Mouse (Mus musculus) hematopoietic stem cell, adult 5-6 weeks (primary cell): ENCODE results near the gene Rgs16. TPM values are rescaled to one million over a fixed set of nuclear protein-coding genes. Genes with fewer than 3 reads are reported as not detected.

Experiments used
- ATAC-seq, 2 experiments: fragments of 125-278 bp in 1 of 2; replicated peaks in 1 of 2; 2 replicates each; pipeline ENCODE4 v1.8.0; 2016 to 2017; ENCODE audit warnings: inconsistent platforms in 2 of 2, mild to moderate bottlenecking in 2 of 2, moderate number of reproducible peaks in 2 of 2, low read depth in 1 of 2, moderate TSS enrichment in 1 of 2; ENCODE audit not compliant: low FRiP score in 2 of 2, poor library complexity in 2 of 2, severe bottlenecking in 2 of 2, insufficient read depth in 1 of 2, low TSS enrichment in 1 of 2
- total RNA-seq: library from RNA; stranded (forward); fragments of 172-1452, 232-1000 nt; gene quantifications from 2 replicates; pipeline ENCODE4 v1.2.3, GENCODE M21; 2017

The Rgs16 gene
- total RNA-seq, 1 experiment from 2014 or later = 0.45 TPM

- peak in 1 of 2 experiments; percentile 51; a peak in 3 of 4 replicates for ATAC-seq
Observed at GRCm38 (mm10) chr1:153709451-153709850, 30.7 kb upstream of the Rgs16 start.

DNA sequence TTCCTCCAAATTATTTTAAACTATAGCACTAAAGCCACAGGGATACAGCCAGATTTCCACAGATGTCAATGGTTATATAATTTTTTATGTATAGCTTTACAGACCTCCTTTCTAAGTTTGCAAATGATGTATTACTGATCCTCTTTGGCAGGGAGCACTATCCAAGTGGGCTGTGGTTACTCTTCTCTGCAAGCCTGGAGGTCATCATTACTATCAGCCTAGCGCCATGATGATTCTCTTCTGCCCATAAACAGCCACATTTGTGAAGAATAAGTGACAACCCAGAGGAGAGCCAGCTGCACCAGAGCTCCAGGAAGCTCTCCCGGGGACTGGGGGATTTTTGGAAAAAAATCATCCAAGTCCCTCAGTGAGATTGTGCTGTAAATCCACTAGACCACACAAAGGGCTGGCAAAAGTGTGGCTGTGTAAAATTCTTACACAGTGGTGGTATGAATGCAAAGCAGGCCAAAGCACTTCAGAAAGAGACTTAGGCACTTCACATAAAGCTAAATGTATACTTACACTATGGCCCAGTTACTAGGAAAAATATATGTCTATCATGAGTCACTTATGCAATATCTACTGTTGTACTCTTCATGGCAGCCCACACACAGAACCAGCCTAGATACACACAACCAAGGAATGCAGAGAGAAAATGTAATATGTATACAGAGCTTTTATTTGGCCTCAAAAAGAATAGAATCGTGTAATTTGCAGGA, 28.4 kb upstream of the Rgs16 start:
- no peak for ATAC-seq

DNA sequence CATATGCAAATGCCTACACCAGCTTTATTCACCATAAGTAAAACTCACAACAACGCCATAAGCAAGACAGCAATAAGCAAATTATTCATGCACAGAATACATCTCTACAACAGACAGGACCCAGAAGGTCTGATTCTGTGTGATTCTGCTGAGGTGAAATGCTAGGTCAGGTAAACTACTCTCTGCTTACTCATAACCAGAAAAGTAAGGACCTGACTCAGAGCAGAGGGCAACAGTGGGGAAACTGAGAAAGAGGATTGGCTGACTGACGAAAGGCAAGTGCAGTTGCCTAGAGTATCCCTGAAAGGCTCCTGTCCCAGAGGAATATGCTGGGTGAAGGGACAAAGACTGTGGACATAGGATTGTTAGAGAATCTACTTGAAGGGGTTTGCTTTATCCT, 27.5 kb upstream of the Rgs16 start:
- no peak for ATAC-seq

DNA sequence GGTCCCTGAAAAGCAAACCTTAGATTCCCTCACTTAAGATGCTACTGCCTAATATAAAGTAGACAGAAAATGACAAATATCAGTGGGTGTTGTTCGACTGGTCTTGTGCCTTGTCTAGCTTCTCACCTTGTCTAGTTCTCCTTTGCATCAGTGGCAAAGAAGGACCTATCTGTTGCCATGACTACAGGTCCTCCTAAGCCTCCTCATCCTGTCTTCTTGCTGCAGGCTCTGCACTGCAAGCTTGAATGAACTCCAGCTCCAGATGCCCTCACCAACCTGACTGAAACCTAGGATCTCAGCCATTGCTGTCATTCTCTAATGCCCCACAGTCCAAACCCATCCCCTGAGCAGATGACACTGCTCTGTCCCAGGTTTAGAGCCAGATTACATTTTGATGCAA, 22.2 kb upstream of the Rgs16 start:
- no peak for ATAC-seq

DNA sequence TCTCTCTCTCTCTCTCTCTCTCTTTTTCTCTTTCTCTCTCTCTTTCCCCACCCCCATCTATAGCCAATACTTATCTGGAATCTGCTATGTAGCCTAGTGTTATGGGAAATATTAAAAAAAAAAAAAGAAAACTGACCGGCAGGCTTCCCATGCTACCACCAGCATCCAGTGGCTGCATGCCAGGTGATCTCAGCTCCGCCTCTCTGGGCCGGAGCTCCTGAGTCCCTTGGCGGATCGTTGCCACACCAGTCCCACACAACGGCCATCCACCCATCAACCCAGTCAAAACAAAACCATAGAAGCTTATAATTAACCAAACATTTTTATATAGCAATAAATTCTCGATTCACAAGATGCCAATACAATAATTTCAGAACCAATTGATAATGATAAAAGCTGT, 19.2 kb upstream of the Rgs16 start:
- ATAC-seq = no peak

- no peak for ATAC-seq
Observed at GRCm38 (mm10) chr1:153721565-153722310, 18.4 kb upstream of the Rgs16 start.

GRCm38 (mm10) chr1:153723426-153723825, 16.7 kb upstream of the Rgs16 start:
- ATAC-seq = no peak

DNA sequence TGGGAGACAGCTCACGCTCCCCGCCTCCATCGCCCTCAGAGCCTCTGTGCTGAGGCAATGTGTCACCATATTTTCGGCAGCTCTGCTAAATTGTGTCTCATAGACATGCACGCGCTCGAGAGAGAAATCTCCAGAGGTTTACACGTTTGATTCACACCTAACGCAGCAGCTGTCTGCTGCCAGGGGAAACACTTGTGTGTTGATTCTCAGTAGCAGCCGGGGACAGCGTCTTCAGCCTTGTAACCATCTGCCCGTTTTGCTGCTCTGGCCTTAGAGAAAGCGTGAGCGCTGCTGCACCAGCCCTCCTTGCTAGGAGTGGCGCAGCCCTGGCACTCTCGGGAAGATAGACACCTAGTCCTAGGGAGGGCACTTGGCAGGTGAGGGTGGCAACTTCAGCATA, 13.5 kb upstream of the Rgs16 start:
- ATAC-seq = no peak

DNA sequence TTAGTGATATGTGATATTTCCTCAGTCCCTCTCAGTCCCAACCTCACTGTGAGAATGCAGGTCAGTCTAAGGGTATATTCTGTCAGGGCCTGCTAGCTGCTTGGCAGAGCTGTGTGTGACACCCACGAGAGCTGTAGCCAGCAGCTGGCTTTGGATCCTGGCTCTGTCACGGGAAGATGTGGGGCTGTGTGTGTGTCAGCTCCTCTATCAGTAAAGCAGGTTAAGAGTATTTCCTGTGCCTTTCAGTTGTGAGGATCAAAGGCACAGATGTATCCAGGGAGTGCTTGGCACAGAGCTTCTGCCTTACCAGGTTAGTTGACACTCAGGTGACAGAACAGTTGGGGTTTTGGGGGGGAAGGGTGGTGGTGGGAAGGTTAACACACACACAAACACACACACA, 10.3 kb upstream of the Rgs16 start:
- no peak for ATAC-seq

GRCm38 (mm10) chr1:153730671-153731070, 9.5 kb upstream of the Rgs16 start:
- no peak for ATAC-seq

DNA sequence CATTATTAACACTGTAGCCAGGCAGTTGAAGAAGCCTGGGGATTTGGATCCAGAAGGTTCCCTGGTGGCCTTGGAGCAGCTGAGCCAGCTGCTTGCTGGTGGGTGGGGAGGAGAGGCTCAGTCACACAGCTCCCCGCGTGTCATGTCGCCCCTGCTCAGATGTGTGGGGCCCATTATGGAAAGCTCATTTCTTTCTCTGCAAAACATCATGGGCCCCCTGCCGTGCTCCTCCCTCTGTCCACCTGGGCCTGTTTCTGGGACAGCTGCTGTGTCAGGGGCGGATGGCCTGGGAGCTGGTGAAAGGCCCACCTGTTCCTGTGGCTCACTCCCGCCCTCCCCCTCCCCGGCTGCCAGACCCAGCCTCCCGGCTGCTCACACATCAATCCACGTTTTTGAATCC, 7.0 kb upstream of the Rgs16 start:
- no peak for ATAC-seq

- ATAC-seq = no peak
Observed at GRCm38 (mm10) chr1:153734866-153735265, 5.3 kb upstream of the Rgs16 start.

GRCm38 (mm10) chr1:153736096-153736495, 4.1 kb upstream of the Rgs16 start:
- ATAC-seq = no peak

GRCm38 (mm10) chr1:153737101-153738085, 2.8 kb upstream of the Rgs16 start:
- ATAC-seq = no peak

DNA sequence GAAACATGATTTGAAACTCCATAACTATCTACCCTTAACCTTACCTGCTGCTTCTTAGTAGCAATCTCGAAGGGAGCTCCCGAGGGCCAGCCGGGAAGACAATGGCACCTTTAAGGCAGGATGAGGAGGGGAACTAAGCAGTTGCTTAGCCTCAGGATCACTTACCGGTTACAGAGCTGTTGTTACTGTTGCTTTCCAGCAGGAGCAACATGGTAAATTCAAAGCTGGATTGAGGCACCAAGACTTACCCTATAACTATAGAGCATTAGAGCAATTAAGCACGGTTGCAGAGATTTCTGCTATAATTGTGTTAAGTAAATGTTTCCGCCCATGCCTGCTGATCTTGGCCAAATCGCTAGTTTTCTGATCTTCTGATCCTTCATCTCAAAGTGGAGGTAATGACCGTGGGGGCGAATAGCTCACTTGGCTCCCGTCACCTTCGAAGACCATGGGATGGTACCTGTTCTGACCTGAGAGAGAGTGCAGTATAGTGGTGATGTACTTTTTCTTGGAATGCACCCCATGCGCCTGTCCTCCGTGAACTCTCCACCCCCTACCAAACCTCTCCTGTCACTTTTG, 623 bp upstream of the Rgs16 start:
- no peak for ATAC-seq

GRCm38 (mm10) chr1:153740775-153741400, 739 bp downstream of the Rgs16 start:
- ATAC-seq = no peak
